Mouse (Mus musculus): Measurements from ENCODE around the gene Necap2.

Necap2 gene

DNA sequence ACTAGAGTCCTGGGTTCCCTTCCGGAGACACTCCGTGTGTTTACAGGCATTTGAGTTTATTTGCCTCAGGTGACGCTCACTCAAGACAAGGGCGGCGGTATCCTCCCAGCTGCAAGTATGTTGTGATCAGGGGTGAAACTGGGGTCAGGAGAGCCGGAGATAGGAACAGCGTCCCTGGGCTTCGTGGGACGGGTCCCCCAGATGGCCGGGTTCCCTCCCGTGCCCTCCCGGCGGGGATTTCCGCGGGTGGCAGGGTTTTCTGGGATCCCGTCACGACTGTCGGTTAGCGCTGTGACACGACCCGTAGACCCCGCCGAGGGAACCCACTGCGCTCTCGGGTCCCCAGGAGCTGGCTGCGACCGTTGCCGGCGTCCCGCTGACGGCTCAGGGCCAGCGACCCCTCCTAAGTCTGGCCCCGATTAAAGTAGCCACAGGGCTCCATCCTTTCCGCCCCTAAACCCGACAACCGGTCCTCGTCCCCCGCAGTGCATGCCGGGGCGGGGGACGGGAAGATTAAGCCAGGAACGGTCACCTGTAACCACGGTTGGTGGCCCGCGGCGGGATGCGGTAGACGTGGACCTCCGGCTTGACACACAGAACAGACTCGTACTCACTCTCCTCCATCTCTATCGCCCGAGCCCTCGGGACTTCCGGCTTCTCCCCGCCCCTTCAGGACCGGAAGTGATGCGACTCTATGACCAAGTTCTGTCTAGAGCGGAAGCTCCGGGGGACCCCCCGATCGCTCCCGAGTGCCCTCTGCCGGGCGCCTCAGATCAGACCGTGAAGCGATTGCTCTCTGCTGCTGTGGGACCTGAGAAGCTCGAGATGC, at the start of gene Necap2:
Necap2 (minus strand) TSS at position 677 of the 829 bp plus-strand sequence.
- peak; percentile 96 for DNase-seq (ENCODE audit: low spot score in 2 of 2)

DNA sequence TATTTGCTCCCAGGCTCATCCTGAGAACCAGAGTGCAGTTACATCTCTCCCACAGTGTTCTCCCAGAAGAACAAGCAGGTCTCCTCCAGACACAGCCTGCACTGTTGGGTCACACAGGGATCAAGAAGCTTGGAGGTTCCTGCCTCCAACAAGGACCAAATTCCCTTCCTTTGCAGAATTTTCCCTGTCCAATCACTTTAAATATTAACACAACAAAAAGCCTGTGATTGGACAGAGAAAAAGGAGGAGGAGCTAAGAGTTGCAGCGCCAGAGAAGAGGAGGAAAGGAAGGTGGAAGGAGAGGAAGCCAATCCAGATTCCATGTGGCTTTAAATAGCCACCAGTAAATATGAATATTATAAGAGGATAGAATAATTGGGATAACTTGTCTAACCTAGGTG, 44.9 kb upstream of the Necap2 start:
- DNase-seq (ENCODE audit: low spot score in 2 of 2): no peak

DNA sequence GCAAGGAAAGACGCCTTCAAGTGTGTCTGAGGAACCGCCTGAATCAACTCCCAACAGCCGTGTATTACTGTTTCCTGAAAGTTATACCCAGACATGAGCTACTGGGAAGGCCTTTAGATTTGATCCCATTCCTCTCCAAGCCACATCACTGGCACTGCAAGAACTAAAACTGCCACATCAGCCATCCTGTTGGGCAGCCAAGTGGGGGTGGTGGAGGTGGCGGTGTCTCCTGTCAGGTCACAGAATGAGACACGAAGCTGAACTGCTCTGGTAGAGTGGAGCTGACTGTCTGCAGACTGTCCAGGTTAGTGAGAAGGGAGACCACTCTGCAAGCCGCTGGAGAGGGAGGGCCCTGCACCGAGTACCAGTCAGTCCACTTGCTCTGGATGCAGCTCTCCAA, 44.5 kb upstream of the Necap2 start:
- no peak for DNase-seq (ENCODE audit: low spot score in 2 of 2)

DNA sequence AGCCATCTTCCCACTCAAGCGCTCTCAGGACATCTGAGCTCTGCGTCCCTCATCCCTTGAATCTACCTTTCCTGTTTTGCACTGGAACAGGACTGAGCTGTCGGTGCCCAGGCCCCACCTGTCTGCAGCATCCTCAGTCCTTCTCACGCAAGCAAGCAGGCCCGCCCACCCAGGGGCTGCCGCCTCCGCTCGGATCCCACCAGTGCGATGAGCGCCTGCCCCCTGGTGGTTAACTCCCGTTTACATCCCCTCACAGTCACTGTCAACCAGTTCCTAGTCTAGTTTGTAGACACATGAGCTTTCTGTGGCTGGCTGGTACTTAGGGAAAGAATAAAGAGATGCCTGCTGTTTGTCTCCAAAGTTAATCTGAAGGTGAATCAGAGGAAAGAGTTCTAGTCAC, 42.5 kb upstream of the Necap2 start:
- peak; percentile 74 to 84 for DNase-seq (ENCODE audit: low spot score in 2 of 2)

DNA sequence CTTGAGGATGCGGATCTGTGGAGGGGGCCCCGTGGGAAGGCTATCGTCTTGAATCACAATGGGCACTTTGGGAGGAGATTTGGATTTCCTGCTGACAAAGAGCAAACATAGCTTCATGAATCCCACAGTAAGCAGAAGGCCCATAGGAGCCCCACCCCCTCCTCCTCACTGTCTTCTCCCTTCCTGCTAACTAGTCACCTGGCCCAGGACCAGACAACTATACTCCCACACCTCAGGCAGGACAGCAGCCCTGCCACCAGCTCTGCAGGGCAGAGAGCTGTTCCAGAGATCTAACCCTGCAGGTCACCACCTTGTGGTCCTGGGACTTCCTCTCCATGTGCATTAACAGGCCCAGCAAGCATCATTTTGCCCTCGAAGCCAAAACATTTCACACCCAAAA, 40.5 kb upstream of the Necap2 start:
- no peak for DNase-seq (ENCODE audit: low spot score in 2 of 2)

DNA sequence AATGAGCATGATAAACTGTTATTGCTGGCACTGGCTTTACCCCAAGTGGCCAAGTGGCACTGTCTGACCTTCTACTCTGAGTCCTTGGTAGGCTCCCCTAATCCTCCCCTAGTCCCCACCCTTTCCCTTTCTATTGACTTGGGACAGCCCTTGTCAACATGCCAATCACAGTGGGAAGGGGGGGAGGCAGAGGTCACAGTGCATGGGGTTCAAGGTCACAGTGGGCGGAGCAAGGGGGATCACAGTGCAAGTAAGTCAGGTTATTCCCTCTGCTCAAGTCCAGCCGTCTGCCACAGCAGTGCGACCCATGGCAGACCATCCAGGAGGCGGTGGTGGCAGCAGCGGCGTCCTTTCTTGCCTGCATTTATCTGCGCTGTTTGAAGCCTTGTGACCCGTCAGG, 37.2 kb upstream of the Necap2 start:
- DNase-seq (ENCODE audit: low spot score in 2 of 2): no peak

DNA sequence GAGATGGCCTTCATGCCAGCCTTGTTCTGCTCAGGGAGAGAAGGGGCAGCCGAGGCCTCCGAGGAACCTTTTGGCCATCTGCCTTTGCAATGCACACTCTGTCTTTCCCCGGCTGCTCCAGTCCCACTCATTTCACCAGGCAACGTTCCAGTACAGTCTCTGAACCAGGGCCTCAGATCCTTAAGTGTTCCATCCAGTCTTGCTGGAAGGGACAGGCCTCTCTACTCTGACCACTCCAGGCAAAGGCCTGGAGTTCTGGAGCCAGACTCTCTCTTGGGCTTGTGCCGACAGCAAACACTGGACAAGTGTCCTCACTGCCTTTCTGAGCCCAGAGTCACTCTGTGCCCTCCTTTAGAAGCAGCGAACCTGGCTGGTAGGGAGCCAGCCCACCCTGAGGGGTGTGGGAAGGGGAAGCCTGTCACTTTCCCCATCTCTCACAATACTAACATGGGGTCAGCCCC, 36.4 kb upstream of the Necap2 start:
- peak; percentile 76 to 86 for DNase-seq (ENCODE audit: low spot score in 2 of 2)

DNA sequence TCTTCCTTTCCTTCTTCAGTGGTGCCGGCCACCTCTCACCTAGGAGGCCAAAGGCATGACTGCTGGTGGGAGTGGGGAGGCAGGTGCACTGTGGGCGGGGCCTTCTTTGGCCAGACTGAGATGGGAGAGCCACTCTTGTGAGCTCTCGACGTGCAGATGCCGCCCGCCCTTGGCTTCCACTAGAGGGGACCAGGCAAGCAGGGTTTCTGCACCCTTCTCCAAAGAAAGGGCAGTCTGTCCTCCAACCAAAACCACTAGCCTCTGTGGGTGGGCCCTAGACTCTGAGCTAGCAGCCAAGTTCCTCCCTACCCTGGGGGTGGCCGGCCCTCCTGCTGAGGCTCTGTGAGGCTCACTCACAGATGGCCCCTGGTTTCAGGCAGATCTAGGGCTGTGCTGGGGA, 35.7 kb upstream of the Necap2 start:
- peak; percentile 50 to 53 for DNase-seq (ENCODE audit: low spot score in 2 of 2)

DNA sequence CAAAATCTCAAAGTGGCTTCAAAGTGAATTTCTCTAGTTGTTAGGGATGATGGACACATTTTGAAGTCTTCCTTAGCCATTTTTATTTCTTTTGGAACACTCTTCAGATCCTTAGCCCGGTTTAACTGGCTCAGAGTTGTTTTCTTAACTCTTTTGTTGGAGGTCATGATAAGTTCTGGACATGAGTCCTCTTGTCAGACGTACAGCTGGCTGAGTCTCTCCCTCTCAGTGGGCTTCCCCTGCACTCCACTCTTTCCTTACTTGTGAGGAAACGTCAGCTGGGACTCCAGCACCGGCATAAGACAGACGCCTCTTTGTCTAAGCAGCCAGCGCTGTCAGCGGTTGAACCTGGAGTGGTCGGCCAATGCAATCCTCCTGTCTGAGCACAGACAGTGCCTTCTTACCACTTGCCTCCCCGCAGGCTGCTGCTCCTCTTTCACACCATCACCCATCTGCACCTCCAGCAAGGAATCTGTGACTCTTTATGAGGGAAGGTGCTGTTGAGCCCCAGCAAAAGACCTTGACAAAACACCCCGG, 30.1 kb upstream of the Necap2 start:
- no peak for DNase-seq (ENCODE audit: low spot score in 2 of 2)

DNA sequence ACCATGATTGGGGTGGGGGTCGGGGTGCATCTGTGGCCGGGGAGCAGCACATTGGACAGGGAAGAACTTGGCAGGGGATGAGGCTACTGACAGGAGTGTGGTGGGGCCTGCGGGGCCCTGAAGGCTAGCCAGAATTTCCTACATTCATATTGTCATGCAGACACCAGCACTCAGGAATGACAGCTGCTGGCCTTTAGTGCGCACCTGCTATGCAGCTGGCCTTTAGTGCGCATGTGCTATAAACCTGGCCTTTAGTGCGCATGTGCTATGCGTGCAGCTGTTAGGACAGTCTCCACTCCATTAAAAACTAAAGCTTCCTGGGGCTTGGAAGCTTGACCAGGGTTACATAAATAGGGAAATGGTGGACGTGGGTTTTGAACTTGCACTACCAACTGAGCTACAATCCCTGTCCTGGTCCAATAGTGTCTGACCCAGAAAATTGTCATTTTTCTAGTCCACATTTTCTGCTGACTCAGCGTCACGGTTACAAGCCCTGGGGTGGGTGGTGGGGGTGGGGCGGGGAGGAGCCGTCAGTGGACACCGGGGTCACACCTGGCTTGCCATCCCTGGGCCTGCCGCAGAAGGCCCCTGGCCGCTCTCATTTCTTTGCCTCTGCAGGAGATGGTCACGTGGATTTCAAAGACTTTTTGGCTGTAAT, 28.5 kb upstream of the Necap2 start:
- no peak for DNase-seq (ENCODE audit: low spot score in 2 of 2)

DNA sequence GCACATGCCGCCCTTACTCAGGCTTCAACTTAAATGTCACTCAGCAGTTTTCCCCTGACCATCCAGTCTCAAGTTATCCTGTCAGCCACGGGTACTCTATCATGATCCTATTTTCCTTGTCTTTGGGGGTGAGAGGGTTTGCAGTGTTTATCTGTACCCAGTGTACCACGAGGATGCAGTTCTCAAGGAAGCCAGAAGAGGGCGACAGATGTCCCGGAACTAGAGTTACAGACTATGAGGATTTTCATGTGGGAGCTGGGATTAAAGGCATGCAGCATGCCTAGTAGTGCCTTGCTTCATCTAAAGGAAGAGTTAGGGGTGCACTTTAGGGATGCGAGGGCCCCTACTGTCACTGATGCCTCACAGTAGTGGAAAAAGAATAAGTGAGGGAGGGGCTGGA, 23.7 kb upstream of the Necap2 start:
- no peak for DNase-seq (ENCODE audit: low spot score in 2 of 2)

DNA sequence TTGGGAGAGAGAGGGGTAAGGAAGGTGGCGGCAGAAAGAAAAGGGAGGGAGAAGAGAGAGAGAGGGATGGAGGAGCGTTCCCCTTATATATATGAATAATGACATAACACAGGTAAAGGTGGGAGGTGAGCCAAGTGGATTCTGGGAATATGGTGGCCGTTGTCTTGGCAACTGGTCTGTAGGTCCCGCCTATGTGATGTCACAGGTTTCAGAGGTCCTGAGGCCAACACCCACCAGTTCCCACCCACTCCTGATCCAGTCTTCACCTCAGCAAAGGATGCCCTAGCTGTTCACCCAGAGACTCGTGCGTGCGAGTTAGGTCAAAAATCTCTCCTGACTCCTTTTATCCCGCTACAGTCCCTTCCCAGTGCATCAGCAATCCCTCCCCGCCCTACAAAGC, 23.1 kb upstream of the Necap2 start:
- no peak for DNase-seq (ENCODE audit: low spot score in 2 of 2)

DNA sequence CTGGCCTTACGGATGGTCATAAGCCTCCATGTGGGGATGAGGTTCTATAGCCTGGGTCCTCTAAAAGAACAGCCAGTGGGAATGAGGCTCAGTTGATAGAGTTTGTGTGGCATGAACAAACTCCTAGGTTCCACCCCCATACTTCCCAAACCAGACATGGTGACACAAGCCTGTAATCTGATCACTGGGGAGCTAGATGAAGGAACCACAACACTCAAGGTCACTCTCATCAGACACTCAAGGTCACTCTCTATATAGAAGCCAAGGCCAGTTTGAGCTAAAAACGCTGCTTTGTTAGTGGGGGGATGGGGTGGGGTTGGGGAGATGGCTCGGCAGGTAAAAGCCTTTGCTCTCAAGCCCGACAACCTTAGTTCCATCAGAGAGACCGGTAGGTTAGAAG, 21.8 kb upstream of the Necap2 start:
- no peak for DNase-seq (ENCODE audit: low spot score in 2 of 2)

DNA sequence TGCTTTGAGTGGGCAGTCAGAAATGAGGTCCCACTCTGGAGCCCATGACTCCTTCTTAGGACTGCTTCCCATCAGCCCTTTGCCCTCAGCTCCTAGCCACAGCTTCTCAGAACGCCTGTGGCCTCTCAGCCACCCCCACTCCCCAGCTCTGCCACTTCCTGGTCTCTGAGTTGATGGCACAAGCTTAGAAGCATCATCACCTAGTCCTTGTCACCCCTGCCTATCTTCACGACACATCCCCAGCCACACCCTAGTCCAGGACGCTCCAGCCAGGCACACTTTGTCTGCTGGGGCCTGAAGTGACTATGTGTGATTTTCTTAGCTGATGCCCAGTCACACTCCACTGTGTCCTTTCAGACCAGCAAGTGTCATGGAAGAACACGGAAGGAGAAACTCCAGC, 20.8 kb upstream of the Necap2 start:
- no peak for DNase-seq (ENCODE audit: low spot score in 2 of 2)

DNA sequence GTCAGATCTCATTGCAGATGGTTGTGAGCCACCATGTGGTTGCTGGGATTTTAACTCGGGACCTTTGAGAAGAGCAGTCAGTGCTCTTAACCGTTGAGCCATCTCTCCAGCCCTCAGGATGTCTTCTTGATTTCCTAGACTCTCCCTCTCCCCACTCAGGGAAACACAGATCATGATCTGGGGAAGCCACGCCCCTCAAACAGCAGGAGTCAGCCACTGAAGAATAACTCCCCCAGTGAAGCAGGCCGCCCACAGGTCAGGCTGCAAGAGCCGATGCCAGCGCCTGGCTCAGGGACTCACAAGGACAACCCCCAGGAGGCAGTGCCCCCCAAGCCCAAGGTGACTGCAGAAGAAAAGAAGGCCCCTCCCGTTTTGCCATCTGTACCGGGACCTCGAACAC, 18.6 kb upstream of the Necap2 start:
- no peak for DNase-seq (ENCODE audit: low spot score in 2 of 2)

DNA sequence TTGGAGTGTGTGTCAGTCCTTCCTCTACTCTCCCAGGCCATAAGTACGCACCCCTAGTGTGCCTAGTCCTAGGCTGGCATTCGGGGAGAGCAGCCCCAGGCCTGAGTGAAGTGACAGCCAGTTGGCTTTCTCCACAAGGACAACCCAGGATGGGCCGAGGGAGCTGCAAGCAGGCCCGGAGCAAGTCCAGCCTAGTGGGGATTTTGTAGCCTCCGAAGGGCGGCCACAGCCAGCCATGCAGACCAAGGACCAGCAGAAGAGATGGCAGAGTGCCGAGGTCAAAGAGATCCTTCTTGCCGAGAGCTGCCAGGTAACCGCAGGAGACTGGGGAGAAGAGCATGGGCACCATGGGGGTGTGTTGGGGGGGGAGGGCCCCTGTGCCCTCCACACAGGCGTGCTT, 16.9 kb upstream of the Necap2 start:
- no peak for DNase-seq (ENCODE audit: low spot score in 2 of 2)

DNA sequence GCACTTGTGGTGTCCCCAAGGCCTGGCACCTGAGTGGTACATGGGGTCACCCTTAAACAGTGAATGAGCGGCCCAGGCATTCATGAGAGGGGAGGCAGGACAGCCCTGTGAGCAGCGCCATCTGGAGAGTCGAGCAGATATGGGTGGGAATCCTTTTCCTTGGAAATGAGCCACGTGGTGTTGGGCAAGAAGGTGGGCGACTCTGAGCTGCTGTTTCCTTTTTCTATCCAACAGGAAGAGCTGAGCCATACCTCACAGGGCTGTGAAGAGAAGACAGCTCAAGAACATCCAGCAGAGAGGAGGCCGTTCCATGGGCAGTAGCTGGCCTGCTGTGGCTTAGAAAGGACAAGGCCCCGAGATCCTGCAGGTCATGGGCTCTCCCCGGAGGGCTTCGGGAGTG, 10.6 kb upstream of the Necap2 start:
- DNase-seq (ENCODE audit: low spot score in 2 of 2): no peak

DNA sequence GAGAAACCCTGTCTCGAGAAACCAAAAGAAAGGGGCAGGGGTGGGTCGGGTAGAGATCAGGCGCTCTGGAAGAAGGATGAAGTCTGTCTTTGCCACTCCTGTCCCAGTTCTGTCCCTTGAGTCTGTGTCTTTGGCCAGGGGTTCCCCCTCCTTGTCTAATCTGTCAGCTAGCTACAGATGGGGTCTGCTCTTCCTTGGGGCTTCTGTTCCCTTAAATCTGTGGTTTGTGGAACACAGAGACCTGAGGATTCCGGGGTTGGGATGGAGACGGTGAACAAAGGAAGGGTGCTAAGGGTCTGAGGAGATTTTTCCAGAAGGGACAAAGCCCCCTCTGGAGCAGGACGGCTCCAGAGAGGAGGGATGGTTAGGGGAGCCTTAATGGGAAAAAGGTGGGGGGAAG, 9.9 kb upstream of the Necap2 start, which contains the start of gene Spata21:
Spata21 (plus strand) TSS at position 301 of the 400 bp plus-strand sequence.
- no peak for DNase-seq (ENCODE audit: low spot score in 2 of 2)

DNA sequence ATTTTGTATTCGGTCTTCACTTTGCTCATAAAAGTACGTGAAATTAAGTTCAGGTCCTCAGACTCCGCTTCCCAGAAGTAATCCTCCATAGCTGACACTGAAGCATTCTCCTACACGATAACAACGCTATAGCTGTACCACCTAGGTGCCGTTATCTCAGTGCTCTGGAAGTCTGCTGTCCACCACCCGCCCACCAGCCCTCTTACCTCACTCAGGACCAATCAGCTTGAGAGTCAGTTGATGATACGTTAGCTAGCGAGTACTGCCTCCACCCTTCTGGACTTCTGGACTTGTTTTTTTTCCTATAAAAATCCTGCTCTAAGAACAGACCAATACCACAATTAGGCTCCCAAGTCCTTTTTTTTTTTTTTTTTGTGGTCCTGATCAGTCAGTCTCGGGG, 8.7 kb upstream of the Necap2 start:
- no peak for DNase-seq (ENCODE audit: low spot score in 2 of 2)

DNA sequence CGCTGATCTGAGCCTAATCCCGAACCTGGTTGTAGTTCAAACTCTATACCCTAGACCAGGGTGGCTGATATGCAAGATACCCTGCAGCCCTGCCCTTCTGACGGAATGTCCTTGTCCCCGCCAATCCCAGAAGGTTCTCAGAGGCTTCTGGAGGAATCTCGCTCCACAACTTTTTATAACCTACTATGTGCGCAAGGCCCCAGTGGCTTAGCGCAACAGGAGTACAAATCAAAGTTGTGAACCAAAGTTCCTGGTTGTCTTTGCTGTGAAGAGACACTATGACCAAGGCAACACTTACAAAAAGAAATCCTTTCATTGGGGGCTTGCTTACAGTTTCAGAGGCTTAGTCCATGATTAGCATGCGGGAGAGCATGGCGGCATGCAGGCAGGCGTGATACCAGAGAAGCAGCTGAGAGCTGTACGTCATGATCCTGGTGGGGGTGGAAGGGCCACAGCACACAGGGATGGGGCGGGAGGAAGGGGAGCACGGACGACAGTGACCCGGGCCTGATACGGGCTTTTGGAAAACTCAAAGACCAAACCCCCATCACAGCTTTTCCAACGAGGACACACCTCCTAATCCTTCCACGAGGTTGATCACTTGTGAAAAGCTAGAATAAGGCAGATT, 467 bp upstream of the Necap2 start:
- no peak for DNase-seq (ENCODE audit: low spot score in 2 of 2)

DNA sequence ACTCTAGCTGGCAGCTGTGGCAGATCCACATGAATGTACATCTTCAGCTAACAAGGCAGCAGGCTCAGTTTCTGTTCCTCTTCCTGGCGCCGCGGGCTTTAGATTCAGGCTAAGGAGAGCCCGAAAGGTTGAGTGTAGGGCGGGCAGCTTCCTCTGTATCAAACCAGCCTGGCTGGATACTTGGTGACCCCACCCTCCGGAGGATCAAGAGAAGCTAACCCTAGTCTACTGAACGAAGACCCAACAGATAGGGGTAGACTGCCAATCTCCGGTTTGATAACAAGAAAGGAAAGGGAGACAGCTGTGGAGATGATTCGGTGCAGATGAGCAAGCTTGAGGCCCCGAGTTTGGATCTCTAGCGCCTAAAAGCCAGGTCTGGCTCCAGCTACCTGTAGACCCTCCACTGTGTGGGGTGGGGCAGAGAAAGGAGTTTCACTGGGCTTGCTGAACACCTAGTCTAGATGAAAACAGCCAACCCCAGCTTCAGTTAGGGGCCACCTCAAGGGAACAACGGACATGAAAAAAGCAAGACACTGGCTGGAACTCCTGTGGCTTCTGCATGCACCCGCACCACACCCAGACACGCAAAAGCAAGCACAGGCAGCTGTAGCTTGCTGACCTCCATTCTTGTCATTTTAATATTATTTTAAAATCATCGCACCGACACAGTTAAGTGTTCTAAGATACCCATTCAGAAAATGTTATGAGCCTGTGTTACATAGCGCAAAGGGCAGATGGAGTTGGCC, 1.2 kb downstream of the Necap2 start:
- DNase-seq (ENCODE audit: low spot score in 2 of 2): peak in 1 of 2 experiments; percentile 59

DNA sequence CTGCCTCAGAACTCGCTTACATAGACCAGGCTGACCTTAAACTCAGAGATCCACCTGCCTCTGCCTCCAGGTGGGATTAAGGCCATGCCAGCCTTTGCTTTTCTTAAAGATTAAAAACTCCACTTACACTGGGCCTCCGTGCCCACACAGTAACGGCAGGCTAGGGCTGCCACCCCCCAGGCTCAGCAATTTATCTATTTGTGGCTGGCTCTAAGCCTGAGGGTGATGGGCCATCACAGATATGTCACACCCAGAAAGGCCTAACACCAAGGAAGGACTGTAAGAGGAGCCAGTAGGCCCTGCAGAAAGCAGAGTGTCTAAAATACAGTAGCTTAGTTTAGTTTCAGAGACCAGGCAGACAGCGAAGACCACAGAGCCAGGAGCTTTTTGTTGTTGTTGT, 4.0 kb downstream of the Necap2 start:
- DNase-seq (ENCODE audit: low spot score in 2 of 2): no peak
